Mouse (Mus musculus): Measurements from ENCODE around the gene Ebf1. TPM values are rescaled to one million over a fixed set of nuclear protein-coding genes. Genes with fewer than 3 reads are reported as not detected.

Gene Ebf1
- polyA plus RNA-seq, 1 experiment from 2014 or later: 14.5 TPM

- 83% methylated on average over 12 of the region's 12 CpGs for WGBS (ENCODE audit: insufficient replicate concordance)
- H3K9ac ChIP-seq (ENCODE audit: low read depth, low read length): no peak overlapping the region
- no peaks in the 10 kb centered on the region for H3K36me3 ChIP-seq (ENCODE audit: control insufficient read depth, insufficient read depth, low read length)
- H3K4me3 ChIP-seq (ENCODE audit: low read depth, low read length): no peak overlapping the region
- no peaks in the 10 kb centered on the region for H3K9me3 ChIP-seq (replicated peaks; ENCODE audit: control insufficient read depth, low read length)
- no peak overlapping the region for H3K27ac ChIP-seq (ENCODE audit: low read depth, low read length)
- no peak overlapping the region for H3K4me2 ChIP-seq
- no peak for ATAC-seq (replicated peaks; ENCODE audit: insufficient number of reproducible peaks, low FRiP score, low TSS enrichment)
- peaks cover 6% of the 10 kb centered on the region; the same call in 1 of the 2 replicates for H3K4me1 ChIP-seq (ENCODE audit: control insufficient read depth, insufficient read depth, low read length)
- no peaks in the 10 kb centered on the region for H3K27me3 ChIP-seq (ENCODE audit: control insufficient read depth, insufficient read depth, low read length)
These were observed 308.8 kb downstream of the Ebf1 start for GRCm38 (mm10) chr11:44925806-44926525.

DNA sequence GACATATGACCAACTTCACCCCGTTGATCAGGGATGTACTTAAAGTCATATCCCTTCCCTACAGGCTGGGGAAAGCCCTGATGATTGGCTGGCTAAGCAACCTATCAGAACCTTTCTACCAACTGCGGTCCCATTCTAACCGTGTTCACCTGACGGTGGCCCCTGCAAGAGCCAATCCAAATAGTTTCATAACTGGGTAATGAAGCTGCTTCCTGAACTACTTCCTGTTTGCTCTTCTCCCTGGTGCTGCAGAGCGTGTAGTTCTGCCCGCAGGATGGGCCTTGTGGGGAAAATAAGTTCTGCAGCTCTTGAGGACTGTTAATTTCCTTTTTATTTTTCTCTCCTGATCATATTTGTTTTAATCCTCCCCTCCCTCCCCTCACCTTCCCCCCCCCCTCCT is 311.3 kb downstream of the Ebf1 start:
- Histone ChIP-seq H3K9me3 (replicated peaks; ENCODE audit: control insufficient read depth, low read length) (no peaks in the 10 kb centered on the region), H3K4me1 (ENCODE audit: control insufficient read depth, insufficient read depth, low read length) (peaks cover 6% of the 10 kb centered on the region; the same call in 1 of the 2 replicates), H3K4me2 (no peak overlapping the region), H3K27me3 (ENCODE audit: control insufficient read depth, insufficient read depth, low read length) (no peaks in the 10 kb centered on the region), H3K4me3 (ENCODE audit: low read depth, low read length) (no peak overlapping the region), H3K9ac (ENCODE audit: low read depth, low read length) (no peak overlapping the region), H3K27ac (ENCODE audit: low read depth, low read length) (no peak overlapping the region), H3K36me3 (ENCODE audit: control insufficient read depth, insufficient read depth, low read length) (no peaks in the 10 kb centered on the region)
- 84% methylated on average over 6 of the region's 6 CpGs for WGBS (ENCODE audit: insufficient replicate concordance)
- no peak for ATAC-seq (replicated peaks; ENCODE audit: insufficient number of reproducible peaks, low FRiP score, low TSS enrichment)

DNA sequence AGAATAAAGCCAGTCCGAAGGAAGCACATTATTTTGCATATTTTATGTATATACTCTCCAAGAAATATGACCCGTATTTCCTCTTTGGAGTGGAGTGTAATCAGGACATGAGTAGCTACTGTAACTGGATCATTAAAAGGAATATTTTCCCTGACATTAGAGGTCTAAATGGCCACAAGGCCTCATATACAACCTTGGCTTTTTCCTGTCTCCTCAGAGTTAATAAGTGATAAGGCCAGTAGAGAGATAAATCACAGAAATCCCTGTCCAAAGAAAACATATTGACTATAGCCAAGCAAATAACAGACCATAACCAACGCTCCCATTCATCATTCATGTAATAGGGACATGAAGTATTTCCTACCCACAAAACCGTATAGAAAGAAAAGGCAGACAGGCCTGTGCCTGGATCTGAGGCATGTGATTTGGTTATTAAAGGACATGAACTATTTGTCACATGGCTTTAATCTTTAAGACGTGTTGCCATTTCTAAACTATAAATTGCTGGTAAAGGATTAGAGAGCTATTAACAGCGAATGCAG is 315.9 kb downstream of the Ebf1 start:
- Histone ChIP-seq H3K27ac (ENCODE audit: low read depth, low read length) (no peak overlapping the region), H3K4me3 (ENCODE audit: low read depth, low read length) (no peak overlapping the region), H3K9ac (ENCODE audit: low read depth, low read length) (no peak overlapping the region), H3K36me3 (ENCODE audit: control insufficient read depth, insufficient read depth, low read length) (no peaks in the 10 kb centered on the region), H3K9me3 (replicated peaks; ENCODE audit: control insufficient read depth, low read length) (no peaks in the 10 kb centered on the region), H3K27me3 (ENCODE audit: control insufficient read depth, insufficient read depth, low read length) (no peaks in the 10 kb centered on the region), H3K4me1 (ENCODE audit: control insufficient read depth, insufficient read depth, low read length) (no peaks in the 10 kb centered on the region), H3K4me2 (no peak overlapping the region)
- 76% methylated on average over 6 of the region's 6 CpGs for WGBS (ENCODE audit: insufficient replicate concordance)
- ATAC-seq (replicated peaks; ENCODE audit: insufficient number of reproducible peaks, low FRiP score, low TSS enrichment): no peak

DNA sequence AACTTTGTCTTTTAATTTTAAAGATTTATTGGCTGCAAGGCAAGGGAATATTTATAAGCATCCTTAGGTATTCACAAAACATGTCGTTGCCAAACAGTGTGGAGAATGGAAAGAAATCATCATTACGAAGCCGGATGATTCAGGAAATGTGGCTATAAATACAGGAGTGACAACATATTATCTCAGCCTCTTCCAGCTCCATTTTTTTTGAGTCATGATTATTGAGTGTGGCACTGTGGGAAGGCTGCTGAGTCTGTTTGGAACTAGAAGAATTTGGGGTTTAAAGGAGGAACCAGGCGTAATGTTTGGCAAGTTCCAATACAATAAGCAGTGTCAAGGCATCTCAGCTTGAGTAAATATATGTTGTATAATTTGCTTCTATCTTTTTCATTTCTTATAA is 326.7 kb downstream of the Ebf1 start:
- Histone ChIP-seq H3K9ac (ENCODE audit: low read depth, low read length) (no peak overlapping the region), H3K4me2 (no peak overlapping the region), H3K36me3 (ENCODE audit: control insufficient read depth, insufficient read depth, low read length) (no peaks in the 10 kb centered on the region), H3K27ac (ENCODE audit: low read depth, low read length) (no peak overlapping the region), H3K4me1 (ENCODE audit: control insufficient read depth, insufficient read depth, low read length) (no peaks in the 10 kb centered on the region), H3K9me3 (replicated peaks; ENCODE audit: control insufficient read depth, low read length) (no peaks in the 10 kb centered on the region), H3K4me3 (ENCODE audit: low read depth, low read length) (no peak overlapping the region), H3K27me3 (ENCODE audit: control insufficient read depth, insufficient read depth, low read length) (no peaks in the 10 kb centered on the region)
- 82% methylated on average over 4 of the region's 4 CpGs for WGBS (ENCODE audit: insufficient replicate concordance)
- no peak for ATAC-seq (replicated peaks; ENCODE audit: insufficient number of reproducible peaks, low FRiP score, low TSS enrichment)

DNA sequence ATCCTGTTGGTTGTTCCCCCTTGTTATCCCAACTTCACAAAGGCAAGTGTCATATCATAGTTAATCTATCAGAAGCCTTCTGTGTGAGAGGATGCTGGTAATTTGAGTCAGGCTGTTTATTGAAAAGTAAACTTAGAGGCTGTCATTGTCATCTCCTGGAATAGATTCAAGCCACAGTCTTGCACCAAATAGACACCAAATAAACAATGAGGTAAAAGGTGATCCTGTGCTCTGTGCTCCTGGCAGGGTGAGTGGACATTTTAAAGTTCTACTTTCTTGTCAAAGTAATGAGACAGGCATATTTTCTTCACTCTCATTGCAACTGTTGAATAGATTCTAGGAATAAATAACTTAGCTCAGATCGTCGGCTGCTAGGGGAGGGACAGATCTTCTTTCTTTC is 327.3 kb downstream of the Ebf1 start:
- no peak overlapping the region for H3K4me2 ChIP-seq
- no peak overlapping the region for H3K4me3 ChIP-seq (ENCODE audit: low read depth, low read length)
- no peak for ATAC-seq (replicated peaks; ENCODE audit: insufficient number of reproducible peaks, low FRiP score, low TSS enrichment)
- H3K4me1 ChIP-seq (ENCODE audit: control insufficient read depth, insufficient read depth, low read length): no peaks in the 10 kb centered on the region
- 74% methylated on average over 2 of the region's 2 CpGs for WGBS (ENCODE audit: insufficient replicate concordance)
- H3K9me3 ChIP-seq (replicated peaks; ENCODE audit: control insufficient read depth, low read length): no peaks in the 10 kb centered on the region
- H3K27me3 ChIP-seq (ENCODE audit: control insufficient read depth, insufficient read depth, low read length): no peaks in the 10 kb centered on the region
- no peak overlapping the region for H3K9ac ChIP-seq (ENCODE audit: low read depth, low read length)
- H3K27ac ChIP-seq (ENCODE audit: low read depth, low read length): no peak overlapping the region
- H3K36me3 ChIP-seq (ENCODE audit: control insufficient read depth, insufficient read depth, low read length): no peaks in the 10 kb centered on the region

DNA sequence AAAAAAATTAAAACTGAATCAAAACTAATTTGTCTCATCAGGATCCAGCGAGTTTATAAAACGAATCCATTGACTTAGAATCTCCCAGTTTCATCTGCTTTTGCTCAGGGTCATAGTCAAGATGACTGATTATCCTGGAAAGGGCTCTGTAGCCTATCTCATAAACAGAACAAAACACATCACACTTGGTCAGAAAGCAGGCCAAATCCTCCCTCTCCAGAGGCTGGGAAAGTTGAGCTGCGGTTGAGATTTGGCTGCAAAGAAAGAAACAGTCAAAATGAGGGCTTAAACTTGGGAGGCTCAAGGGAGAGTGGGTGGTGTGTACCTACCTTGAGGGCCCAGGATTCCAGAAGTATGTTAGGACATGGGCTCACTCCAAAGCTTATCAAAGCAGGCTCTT is 329.5 kb downstream of the Ebf1 start:
- H3K27ac ChIP-seq (ENCODE audit: low read depth, low read length): no peak overlapping the region
- H3K4me1 ChIP-seq (ENCODE audit: control insufficient read depth, insufficient read depth, low read length): no peaks in the 10 kb centered on the region
- H3K9ac ChIP-seq (ENCODE audit: low read depth, low read length): no peak overlapping the region
- no peaks in the 10 kb centered on the region for H3K27me3 ChIP-seq (ENCODE audit: control insufficient read depth, insufficient read depth, low read length)
- 74% methylated on average over 3 of the region's 3 CpGs for WGBS (ENCODE audit: insufficient replicate concordance)
- no peaks in the 10 kb centered on the region for H3K9me3 ChIP-seq (replicated peaks; ENCODE audit: control insufficient read depth, low read length)
- H3K36me3 ChIP-seq (ENCODE audit: control insufficient read depth, insufficient read depth, low read length): no peaks in the 10 kb centered on the region
- no peak overlapping the region for H3K4me3 ChIP-seq (ENCODE audit: low read depth, low read length)
- no peak overlapping the region for H3K4me2 ChIP-seq
- ATAC-seq (replicated peaks; ENCODE audit: insufficient number of reproducible peaks, low FRiP score, low TSS enrichment): no peak

DNA sequence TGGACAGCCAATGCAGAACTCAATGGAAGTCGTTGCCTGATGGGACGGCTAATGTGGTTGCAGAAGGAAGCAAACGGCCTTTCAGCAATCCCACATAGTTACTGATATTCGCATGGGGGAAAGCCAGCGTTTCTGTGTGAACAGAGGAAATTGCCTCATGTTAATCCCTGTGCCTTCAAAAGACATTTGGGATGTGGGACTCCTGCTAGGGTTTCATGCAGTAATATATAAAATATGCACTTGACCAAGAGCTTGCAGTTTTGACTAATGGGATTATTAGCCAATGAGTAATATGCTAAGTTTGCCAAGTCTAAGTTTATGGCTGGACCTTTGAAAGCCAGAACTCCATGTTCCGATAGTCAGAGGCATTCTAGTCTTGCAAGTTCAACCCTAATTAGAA is 331.4 kb downstream of the Ebf1 start:
- no peak overlapping the region for H3K4me2 ChIP-seq
- ATAC-seq (replicated peaks; ENCODE audit: insufficient number of reproducible peaks, low FRiP score, low TSS enrichment): no peak
- no peaks in the 10 kb centered on the region for H3K4me1 ChIP-seq (ENCODE audit: control insufficient read depth, insufficient read depth, low read length)
- no peak overlapping the region for H3K4me3 ChIP-seq (ENCODE audit: low read depth, low read length)
- no peak overlapping the region for H3K9ac ChIP-seq (ENCODE audit: low read depth, low read length)
- no peaks in the 10 kb centered on the region for H3K9me3 ChIP-seq (replicated peaks; ENCODE audit: control insufficient read depth, low read length)
- no peak overlapping the region for H3K27ac ChIP-seq (ENCODE audit: low read depth, low read length)
- no peaks in the 10 kb centered on the region for H3K36me3 ChIP-seq (ENCODE audit: control insufficient read depth, insufficient read depth, low read length)
- H3K27me3 ChIP-seq (ENCODE audit: control insufficient read depth, insufficient read depth, low read length): no peaks in the 10 kb centered on the region
- 85% methylated on average over 6 of the region's 6 CpGs for WGBS (ENCODE audit: insufficient replicate concordance)

GRCm38 (mm10) chr11:44949140-44949539 is 332.0 kb downstream of the Ebf1 start:
- Histone ChIP-seq H3K9me3 (replicated peaks; ENCODE audit: control insufficient read depth, low read length) (no peaks in the 10 kb centered on the region), H3K9ac (ENCODE audit: low read depth, low read length) (no peak overlapping the region), H3K27me3 (ENCODE audit: control insufficient read depth, insufficient read depth, low read length) (no peaks in the 10 kb centered on the region), H3K4me3 (ENCODE audit: low read depth, low read length) (no peak overlapping the region), H3K36me3 (ENCODE audit: control insufficient read depth, insufficient read depth, low read length) (no peaks in the 10 kb centered on the region), H3K4me2 (no peak overlapping the region), H3K27ac (ENCODE audit: low read depth, low read length) (no peak overlapping the region), H3K4me1 (ENCODE audit: control insufficient read depth, insufficient read depth, low read length) (no peaks in the 10 kb centered on the region)
- WGBS (ENCODE audit: insufficient replicate concordance): 69% methylated on average over 3 of the region's 3 CpGs
- no peak for ATAC-seq (replicated peaks; ENCODE audit: insufficient number of reproducible peaks, low FRiP score, low TSS enrichment)

DNA sequence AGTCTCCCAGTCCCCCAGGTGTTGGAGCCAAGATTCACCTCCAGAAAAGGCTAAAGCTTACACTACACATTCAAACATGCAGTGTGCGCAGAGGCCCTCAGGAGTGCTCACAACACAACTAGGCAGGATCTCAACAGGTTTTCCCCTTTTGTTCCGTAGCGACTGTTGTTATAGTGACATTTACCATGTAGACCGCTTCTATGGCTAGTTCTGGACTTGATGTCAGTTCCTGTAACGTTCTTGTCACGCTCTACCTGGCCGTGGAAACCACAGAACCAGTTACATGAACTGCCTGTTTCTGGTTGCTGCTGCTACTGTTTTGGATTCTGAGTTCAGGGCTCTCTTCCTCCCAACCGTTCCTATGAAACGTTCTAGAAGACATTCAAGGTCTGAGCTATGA is 333.2 kb downstream of the Ebf1 start:
- H3K27me3 ChIP-seq (ENCODE audit: control insufficient read depth, insufficient read depth, low read length): no peaks in the 10 kb centered on the region
- H3K4me1 ChIP-seq (ENCODE audit: control insufficient read depth, insufficient read depth, low read length): no peaks in the 10 kb centered on the region
- H3K4me2 ChIP-seq: no peak overlapping the region
- H3K9ac ChIP-seq (ENCODE audit: low read depth, low read length): no peak overlapping the region
- ATAC-seq (replicated peaks; ENCODE audit: insufficient number of reproducible peaks, low FRiP score, low TSS enrichment): no peak
- no peak overlapping the region for H3K4me3 ChIP-seq (ENCODE audit: low read depth, low read length)
- no peaks in the 10 kb centered on the region for H3K9me3 ChIP-seq (replicated peaks; ENCODE audit: control insufficient read depth, low read length)
- H3K36me3 ChIP-seq (ENCODE audit: control insufficient read depth, insufficient read depth, low read length): no peaks in the 10 kb centered on the region
- 85% methylated on average over 9 of the region's 9 CpGs for WGBS (ENCODE audit: insufficient replicate concordance)
- no peak overlapping the region for H3K27ac ChIP-seq (ENCODE audit: low read depth, low read length)

Data from heart, embryonic 11.5 days (tissue).